Mouse (Mus musculus) cortical plate, adult 2 months (tissue): ENCODE data around the gene 9130213A22Rik.

ENCODE experiments used
- CTCF ChIP-seq: fragments of 200-500 bp; IDR thresholded peaks from 2 replicates; pipeline ENCODE4 v1.5.1; 2011; ENCODE audit warnings: mild to moderate bottlenecking, control low read depth, low read length; ENCODE audit not compliant: insufficient read depth; ENCODE audit errors: extremely low read depth
- POLR2A ChIP-seq: fragments of 200-500 bp; IDR thresholded peaks from 2 replicates; pipeline ENCODE4 v1.6.1; 2011; ENCODE audit warnings: mild to moderate bottlenecking, low read length, control low read depth; ENCODE audit not compliant: insufficient read depth; ENCODE audit errors: extremely low read depth

GRCm38 (mm10) chr11:69090367-69090766, 32.0 kb downstream of the 9130213A22Rik start:
- no peak for TF ChIP-seq CTCF
- no peak for TF ChIP-seq POLR2A
